Mouse (Mus musculus) testis, adult 2 months (tissue): Measurements from ENCODE around the gene Fbxo2. TPM values are rescaled to one million over a fixed set of nuclear protein-coding genes. Genes with fewer than 3 reads are reported as not detected.

Experiments
- H3K27ac ChIP-seq: fragments of 200-500 bp; 2 replicates; pipeline ENCODE4 v1.5.1; 2012; ENCODE audit warnings: low read depth, low read length; ENCODE audit not compliant: control insufficient read depth, insufficient read depth
- H3K27me3 ChIP-seq: fragments of 200-500 bp; 2 replicates; pipeline ENCODE4 v1.6.1; 2012; ENCODE audit warnings: mild to moderate bottlenecking, low read length, moderate library complexity; ENCODE audit not compliant: control insufficient read depth, insufficient read depth
- H3K36me3 ChIP-seq: fragments of 200-500 bp; 2 replicates; pipeline ENCODE4 v1.6.1; 2012; ENCODE audit warnings: mild to moderate bottlenecking, low read length; ENCODE audit not compliant: control insufficient read depth, insufficient read depth
- H3K4me1 ChIP-seq: fragments of 200-500 bp; 2 replicates; pipeline ENCODE4 v1.6.1; 2012; ENCODE audit warnings: low read length; ENCODE audit not compliant: control insufficient read depth, insufficient read depth
- H3K4me3 ChIP-seq: fragments of 200-500 bp; 2 replicates; pipeline ENCODE4 v1.5.1; 2012; ENCODE audit warnings: low read depth, mild to moderate bottlenecking, low read length, moderate library complexity, mixed read lengths; ENCODE audit not compliant: control insufficient read depth
- CTCF ChIP-seq: fragments of 200-500 bp; IDR thresholded peaks from 2 replicates; pipeline ENCODE4 v1.5.1; 2012; ENCODE audit warnings: low read depth, mild to moderate bottlenecking, inconsistent platforms, low read length, moderate library complexity; ENCODE audit not compliant: control insufficient read depth, insufficient read depth, insufficient replicate concordance
- POLR2A ChIP-seq: fragments of 200-500 bp; IDR thresholded peaks from 2 replicates; pipeline ENCODE4 v1.6.1; 2012; ENCODE audit warnings: low read depth, mild to moderate bottlenecking, inconsistent platforms, low read length, moderate library complexity; ENCODE audit not compliant: control insufficient read depth
- polyA plus RNA-seq: library from polyadenylated mRNA; depleted of rRNA; stranded (reverse); fragments of >200 nt; gene quantifications from 2 replicates; pipeline ENCODE4 v1.2.3, GENCODE M21; 2012

The Fbxo2 gene
- polyA plus RNA-seq, 1 experiment = 41.2 TPM

DNA sequence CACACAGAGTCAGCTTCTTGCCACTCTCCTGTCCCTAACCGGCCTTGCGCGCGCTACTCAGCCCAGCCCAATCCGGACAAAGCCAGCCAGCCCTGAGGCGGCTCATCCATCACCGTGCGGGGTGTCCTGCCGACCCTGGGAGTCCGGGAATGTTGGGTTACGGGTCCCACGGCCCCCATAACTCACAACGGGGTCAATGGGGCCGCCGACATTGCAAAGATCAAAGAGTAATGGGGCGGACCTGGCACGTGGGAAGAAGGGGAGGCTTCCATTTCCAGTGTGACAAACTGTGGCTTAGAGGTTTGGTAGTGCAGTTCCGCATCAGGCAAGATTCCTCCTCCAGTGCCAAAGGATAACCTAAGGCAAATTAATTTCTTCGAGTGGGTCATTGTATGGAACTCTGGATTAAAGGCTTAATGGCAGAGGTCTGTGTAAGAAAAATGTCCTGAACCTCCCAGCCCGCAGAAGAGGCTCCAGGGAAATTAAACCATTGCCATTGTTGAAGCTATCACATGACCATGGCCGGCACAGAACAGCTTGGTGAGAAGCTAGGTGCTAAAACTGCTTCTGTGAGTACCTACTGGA is 28.8 kb upstream of the Fbxo2 start:
- Histone ChIP-seq H3K4me1 (peaks cover 6% of the 10 kb centered on the region), H3K27me3 (no peaks in the 10 kb centered on the region), H3K36me3 (no peaks in the 10 kb centered on the region), H3K4me3 (peak overlapping the region; percentile 34; the same call in 1 of the 2 replicates), H3K27ac (no peak overlapping the region)
- no peak for TF ChIP-seq POLR2A

DNA sequence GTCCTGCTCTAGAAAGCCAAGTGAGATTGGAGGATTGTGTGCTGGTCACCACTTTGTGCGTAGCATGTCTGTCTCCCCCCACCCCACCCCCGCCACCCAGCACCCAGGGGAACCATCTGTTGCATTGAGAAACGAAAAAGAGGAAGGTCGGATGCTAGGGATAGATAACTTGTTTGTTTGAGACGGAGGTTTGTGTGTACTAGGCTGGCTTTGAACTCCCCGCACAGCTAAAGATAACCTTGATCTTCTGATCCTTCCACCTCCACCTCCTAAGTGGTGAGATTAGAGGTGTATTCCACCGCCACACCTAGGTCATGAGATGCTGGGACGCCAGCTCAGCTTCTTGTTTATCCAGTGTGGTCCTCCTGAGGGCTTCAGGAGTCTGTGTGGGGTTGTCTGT is 25.4 kb upstream of the Fbxo2 start:
- Histone ChIP-seq H3K27me3 (no peaks in the 10 kb centered on the region), H3K4me1 (peaks cover 6% of the 10 kb centered on the region), H3K27ac (no peak overlapping the region), H3K4me3 (no peak overlapping the region), H3K36me3 (no peaks in the 10 kb centered on the region)
- TF ChIP-seq POLR2A (no peak), CTCF (no peak)

DNA sequence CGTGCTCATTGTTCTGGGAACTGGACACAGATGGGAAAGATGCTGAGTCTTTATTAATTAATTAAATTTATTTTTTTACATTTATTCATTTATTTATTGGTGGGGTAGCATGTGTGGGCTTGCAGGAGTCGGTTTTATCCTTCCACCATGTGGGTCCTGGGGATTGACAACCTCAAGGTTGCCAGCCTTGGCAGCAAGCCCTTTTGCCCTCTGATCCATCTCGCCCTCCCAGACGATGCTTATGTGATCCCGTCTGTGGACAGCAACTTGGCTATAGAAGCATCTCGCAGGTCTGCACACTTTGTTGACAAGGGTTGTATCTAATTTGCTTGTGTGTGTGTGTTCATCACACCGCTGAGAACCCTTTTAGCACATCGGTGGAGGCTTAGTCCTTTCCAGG is 22.9 kb upstream of the Fbxo2 start:
- H3K27me3 ChIP-seq = no peaks in the 10 kb centered on the region
- H3K36me3 ChIP-seq = no peaks in the 10 kb centered on the region
- no peak overlapping the region for H3K4me3 ChIP-seq
- no peak overlapping the region for H3K27ac ChIP-seq
- TF ChIP-seq CTCF (no peak), POLR2A (no peak)
- no peaks in the 10 kb centered on the region; the same call in 1 of the 2 replicates for H3K4me1 ChIP-seq

DNA sequence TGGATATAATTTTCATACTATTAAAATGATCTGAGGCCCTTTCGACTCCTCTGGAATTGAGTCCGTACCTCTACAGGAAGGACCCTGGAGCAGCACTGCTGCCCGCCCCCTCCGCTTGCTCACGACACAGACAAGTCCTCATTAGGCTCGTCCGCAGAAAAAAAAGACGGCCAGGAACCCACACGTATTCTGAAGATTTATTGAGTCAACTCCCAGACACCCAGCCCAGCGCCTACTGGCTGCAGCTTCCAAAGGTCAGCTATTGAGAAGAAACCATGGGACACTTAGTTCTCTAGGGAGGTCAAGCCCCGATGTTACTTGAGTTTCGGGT is 20.7 kb upstream of the Fbxo2 start:
- Histone ChIP-seq H3K4me3 (peak overlapping the region; percentile 97), H3K27me3 (no peaks in the 10 kb centered on the region), H3K36me3 (no peaks in the 10 kb centered on the region), H3K27ac (peak overlapping the region; percentile 97), H3K4me1 (no peaks in the 10 kb centered on the region; the same call in 1 of the 2 replicates)
- TF ChIP-seq POLR2A (no peak), CTCF (no peak)

DNA sequence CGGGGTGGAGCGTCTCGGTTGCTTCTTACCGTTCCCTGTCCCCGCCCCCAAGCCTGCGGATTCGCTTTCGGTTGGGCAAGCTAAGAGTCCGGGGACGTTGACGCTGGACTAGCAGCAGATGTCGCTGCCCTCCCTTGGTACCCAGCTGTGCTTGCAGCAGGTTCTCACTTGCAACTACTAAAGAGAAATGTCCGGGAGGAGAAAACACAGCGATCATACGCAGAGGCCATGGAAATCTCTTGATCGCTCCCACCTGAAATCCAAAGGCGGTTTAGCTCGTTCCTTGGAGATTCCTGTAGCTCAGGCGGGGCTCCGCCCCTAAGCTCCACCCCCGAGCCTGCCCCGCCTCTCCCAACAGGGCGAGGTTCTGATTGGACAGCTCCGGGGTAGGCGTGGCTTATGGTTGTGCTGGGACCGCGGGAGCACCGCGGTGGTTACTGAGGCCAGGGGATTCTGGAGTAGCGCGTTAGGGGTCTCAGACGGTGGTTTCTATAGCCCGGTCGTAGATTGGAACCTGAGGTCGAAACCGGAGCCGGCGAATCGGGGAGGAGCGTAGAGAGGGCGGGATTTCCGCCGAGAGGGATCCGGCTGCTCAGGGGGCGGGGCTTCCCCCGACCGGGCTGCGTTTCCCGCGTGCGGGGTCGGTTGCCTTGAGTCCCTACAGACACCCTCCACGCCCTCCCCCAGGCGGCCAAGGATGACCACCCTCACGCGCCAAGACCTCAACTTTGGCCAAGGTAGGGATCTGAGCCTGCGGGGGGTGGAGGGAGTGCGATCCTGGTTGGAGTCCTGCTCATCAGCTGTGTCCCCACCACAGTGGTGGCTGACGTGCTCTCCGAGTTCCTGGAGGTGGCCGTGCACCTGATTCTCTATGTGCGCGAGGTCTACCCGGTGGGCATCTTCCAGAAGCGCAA is 20.1 kb upstream of the Fbxo2 start:
- Histone ChIP-seq H3K27ac (peak overlapping the region; percentile 97), H3K4me3 (peak overlapping the region; percentile 97), H3K4me1 (no peaks in the 10 kb centered on the region; the same call in 1 of the 2 replicates), H3K36me3 (no peaks in the 10 kb centered on the region), H3K27me3 (no peaks in the 10 kb centered on the region)
- peak; percentile 62 for TF ChIP-seq POLR2A
- peak; percentile 57; the same call in 1 of the 2 replicates for TF ChIP-seq CTCF

DNA sequence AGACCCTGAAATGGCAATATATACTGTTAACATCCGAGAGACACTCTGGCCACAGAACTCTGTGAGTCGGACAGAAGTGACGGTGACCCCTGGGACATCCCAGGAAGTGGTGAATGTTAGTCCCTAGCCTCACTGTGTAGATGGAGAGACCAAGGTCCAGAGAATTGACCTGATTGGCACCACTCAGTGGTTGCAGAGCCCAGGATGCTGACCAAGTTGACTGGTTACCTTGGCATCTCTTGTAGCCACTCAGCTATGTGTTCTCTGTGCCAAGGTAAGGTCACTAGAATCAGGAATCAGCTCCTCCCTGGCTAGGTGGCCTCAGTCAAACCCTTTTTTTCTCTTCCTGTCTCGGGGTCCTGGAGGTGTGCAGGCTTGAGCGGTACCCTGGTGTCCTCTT is 16.7 kb upstream of the Fbxo2 start:
- Histone ChIP-seq H3K4me3 (no peak overlapping the region), H3K36me3 (no peaks in the 10 kb centered on the region; the same call in 1 of the 2 replicates), H3K27ac (no peak overlapping the region), H3K4me1 (no peaks in the 10 kb centered on the region; the same call in 1 of the 2 replicates), H3K27me3 (no peaks in the 10 kb centered on the region)
- TF ChIP-seq POLR2A = no peak
- TF ChIP-seq CTCF = no peak

DNA sequence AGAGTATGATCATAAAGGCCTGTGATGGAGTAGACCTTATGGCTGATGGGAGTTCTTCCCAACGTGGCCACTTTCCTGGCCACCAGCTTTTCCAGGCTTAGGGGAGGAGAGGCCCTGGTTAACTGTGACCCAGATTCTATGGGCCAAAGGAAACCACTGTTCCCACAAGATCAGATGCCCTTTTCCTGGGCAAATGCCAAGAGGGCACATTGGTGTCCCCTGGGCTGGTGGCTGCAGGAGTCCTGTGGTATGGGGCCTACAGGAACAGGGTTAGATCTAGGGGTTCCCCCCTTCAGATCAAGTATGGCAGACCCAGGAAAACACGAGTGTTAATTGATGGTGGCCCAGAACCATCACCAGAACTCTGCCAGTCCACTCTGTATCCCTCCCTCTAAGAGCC is 12.7 kb upstream of the Fbxo2 start:
- H3K4me3 ChIP-seq = peak overlapping the region; percentile 74
- peaks cover 20% of the 10 kb centered on the region for H3K4me1 ChIP-seq
- no peaks in the 10 kb centered on the region for H3K27me3 ChIP-seq
- no peaks in the 10 kb centered on the region; the same call in 1 of the 2 replicates for H3K36me3 ChIP-seq
- TF ChIP-seq CTCF (no peak), POLR2A (no peak)
- H3K27ac ChIP-seq = peak overlapping the region; percentile 16; the same call in 1 of the 2 replicates
